In the genomic region with DNA sequence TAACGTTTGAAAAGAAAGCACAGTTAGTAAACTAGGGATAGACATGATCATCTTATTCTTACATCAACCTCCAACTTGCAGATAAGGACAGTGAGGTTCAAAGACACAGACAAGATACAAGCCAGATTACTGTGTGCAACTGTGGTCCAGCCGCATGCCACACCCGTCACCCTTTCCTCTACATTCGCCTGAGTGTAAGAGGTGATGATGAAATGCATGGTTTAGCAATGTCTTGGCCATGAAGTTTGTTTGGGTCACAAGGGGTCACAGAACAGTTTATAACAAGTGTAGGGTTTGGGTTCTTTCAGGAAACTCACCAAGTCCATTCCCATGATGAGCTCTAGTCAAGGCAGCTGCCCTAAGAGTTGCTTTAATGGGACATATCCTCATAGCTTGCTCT, we compare ENCODE assay signal across 20 mouse cellular contexts. TPM values are rescaled to one million over a fixed set of nuclear protein-coding genes. Genes with fewer than 3 reads are reported as not detected.
DNase-seq lines count a peak whose midpoint lies in the region; ATAC-seq and TF ChIP-seq lines count a peak whose summit lies in the region.
"Had no signal": no experiment of that assay in that cellular context is flagged by ENCODE, and none has a peak within 500 bp of the region (broad histone marks: within the 10 kb centered on the region; RNA-seq: fewer than 3 reads in every experiment).

No protein-coding gene starts in this region.

- TF ChIP-seq CTCF in cerebellum, adult 2 months (IDR thresholded peaks at IDR 0.05; ENCODE audit: borderline replicate concordance, insufficient read depth, low read depth, low read length) = no peak

- no peak for ATAC-seq in intestine, embryonic 14.5 days (replicated peaks; ENCODE audit: low FRiP score, low TSS enrichment, low read depth)
- ATAC-seq in intestine, embryonic 15.5 days = no peak
- ATAC-seq in kidney, embryonic 15.5 days (replicated peaks; ENCODE audit: low FRiP score) = no peak
- ATAC-seq: forebrain, embryonic 14.5 days; intestine, embryonic 16.5 days had no signal

- no peaks in the 10 kb centered on the region for H3K36me3 ChIP-seq in intestine, embryonic 14.5 days (ENCODE audit: control insufficient read depth, insufficient read depth, low read length)
- no peaks in the 10 kb centered on the region for H3K36me3 ChIP-seq in intestine, embryonic 15.5 days
- H3K36me3 ChIP-seq in kidney, embryonic 15.5 days = no peaks in the 10 kb centered on the region
- H3K36me3 ChIP-seq: limb, embryonic 10.5 days; liver, embryonic 13.5 days; neural tube, embryonic 15.5 days had no signal

- no peak overlapping the region for H3K27ac ChIP-seq in intestine, embryonic 14.5 days (ENCODE audit: low read depth)
- no peak overlapping the region for H3K27ac ChIP-seq in intestine, embryonic 15.5 days
- H3K27ac ChIP-seq in cerebellum, adult 2 months (ENCODE audit: insufficient read depth, low read length) = no peak overlapping the region
- H3K27ac ChIP-seq in kidney, embryonic 15.5 days = no peak overlapping the region
- H3K27ac ChIP-seq: hindbrain, embryonic 14.5 days; limb, embryonic 10.5 days; liver, embryonic 13.5 days; macrophage; neural tube, embryonic 15.5 days had no signal

- no peak overlapping the region for H3K9ac ChIP-seq in intestine, embryonic 14.5 days (ENCODE audit: low read length)
- no peak overlapping the region for H3K9ac ChIP-seq in intestine, embryonic 15.5 days
- H3K9ac ChIP-seq in kidney, embryonic 15.5 days = no peak overlapping the region
- H3K9ac ChIP-seq: hindbrain, embryonic 14.5 days; liver, embryonic 13.5 days; neural tube, embryonic 15.5 days had no signal

- DNase-seq in intestine, embryonic 14.5 days (ENCODE audit: low spot score) = peak; percentile 36
- peak; percentile 40 for DNase-seq in fat pad, adult 2 months (ENCODE audit: extremely low read depth, low read depth, low spot score)
- peak; percentile 48 for DNase-seq in lung, postnatal 14 days
- peak; percentile 26 to 45 for DNase-seq in monocyte, adult 2 months (ENCODE audit: low read depth in 1 of 2, low spot score in 2 of 2)
- no peak for DNase-seq in cerebellum, adult 2 months
- no peak for DNase-seq in gastrocnemius, adult 8-10 months (ENCODE audit: low spot score in 2 of 2)
- DNase-seq: cerebellum, adult 9-10 months; heart, adult 18-20 months; heart, postnatal 36 days; liver, embryonic 13.5 days; midbrain, embryonic 14.5 days; thymus, adult 2 months had no signal

- H3K9me3 ChIP-seq in intestine, embryonic 14.5 days (ENCODE audit: control insufficient read depth, low read length) = no peaks in the 10 kb centered on the region
- H3K9me3 ChIP-seq in intestine, embryonic 15.5 days = no peaks in the 10 kb centered on the region
- no peaks in the 10 kb centered on the region for H3K9me3 ChIP-seq in kidney, embryonic 15.5 days (replicated peaks)
- H3K9me3 ChIP-seq: limb, embryonic 10.5 days; liver, embryonic 13.5 days; neural tube, embryonic 15.5 days had no signal

- no peak overlapping the region for H3K4me2 ChIP-seq in intestine, embryonic 14.5 days (ENCODE audit: low read length)
- no peak overlapping the region for H3K4me2 ChIP-seq in intestine, embryonic 15.5 days (replicated peaks)
- H3K4me2 ChIP-seq in kidney, embryonic 15.5 days = no peak overlapping the region
- H3K4me2 ChIP-seq: hindbrain, embryonic 14.5 days; liver, embryonic 13.5 days; neural tube, embryonic 15.5 days had no signal

- WGBS in intestine, embryonic 14.5 days = 80% methylated on average over 4 of the region's 4 CpGs
- 83% methylated on average over 4 of the region's 4 CpGs for WGBS in intestine, embryonic 15.5 days
- 87% methylated on average over 4 of the region's 4 CpGs for WGBS in cerebellum, adult 2 months
- 92% methylated on average over 4 of the region's 4 CpGs for WGBS in kidney, embryonic 15.5 days

- H3K4me3 ChIP-seq in intestine, embryonic 14.5 days (ENCODE audit: low read depth, low read length) = no peak overlapping the region
- H3K4me3 ChIP-seq in intestine, embryonic 15.5 days (replicated peaks) = no peak overlapping the region
- H3K4me3 ChIP-seq in cerebellum, adult 2 months (replicated peaks; ENCODE audit: insufficient read depth, low read depth, low read length) = no peak overlapping the region
- no peak overlapping the region for H3K4me3 ChIP-seq in kidney, embryonic 15.5 days (replicated peaks)
- H3K4me3 ChIP-seq: limb, embryonic 10.5 days; liver, embryonic 13.5 days; neural tube, embryonic 15.5 days had no signal

- no peaks in the 10 kb centered on the region for H3K27me3 ChIP-seq in intestine, embryonic 14.5 days (replicated peaks; ENCODE audit: control insufficient read depth, insufficient read depth, low read length)
- H3K27me3 ChIP-seq in intestine, embryonic 15.5 days (replicated peaks) = no peaks in the 10 kb centered on the region
- no peaks in the 10 kb centered on the region for H3K27me3 ChIP-seq in cerebellum, adult 2 months (ENCODE audit: control insufficient read depth, insufficient read depth, low read length)
- H3K27me3 ChIP-seq in kidney, embryonic 15.5 days = no peaks in the 10 kb centered on the region
- H3K27me3 ChIP-seq: neural tube, embryonic 15.5 days had no signal

- no peaks in the 10 kb centered on the region for H3K4me1 ChIP-seq in intestine, embryonic 14.5 days (replicated peaks; ENCODE audit: control insufficient read depth, insufficient read depth, low read length)
- no peaks in the 10 kb centered on the region for H3K4me1 ChIP-seq in intestine, embryonic 15.5 days (replicated peaks)
- no peaks in the 10 kb centered on the region for H3K4me1 ChIP-seq in cerebellum, adult 2 months (ENCODE audit: control insufficient read depth, insufficient read depth, low read length)
- H3K4me1 ChIP-seq in kidney, embryonic 15.5 days = 0 out of 2 replicates have a peak, but pooled peaks cover 3% of the 10 kb centered on the region
- H3K4me1 ChIP-seq: liver, embryonic 13.5 days; neural tube, embryonic 15.5 days had no signal

- TF ChIP-seq POLR2A in cerebellum, adult 2 months (IDR thresholded peaks at IDR 0.05; ENCODE audit: borderline replicate concordance, insufficient read depth, low read length) = no peak

RNA-seq across cellular contexts. Expression of a gene that starts 14.1 kb away (rescaled TPM):
- polyA plus RNA-seq in intestine, embryonic 14.5 days (2014; fragmentation: Nextera tagmentation; extraction: Ambion mirVana) = 11.3 and 13.0 TPM in 2 replicates
- 16.5 and 16.9 TPM in 2 replicates for polyA plus RNA-seq in intestine, embryonic 15.5 days (2015; fragmentation: Nextera tagmentation; extraction: Ambion mirVana)
- polyA plus RNA-seq in cerebellum, adult 2 months (2012; rRNA removed) = 28.5 and 37.8 TPM in 2 replicates
- under 1 TPM; 0.10 to 0.46 (median 0.16) TPM for total RNA-seq in gastrocnemius, adult 8-10 months (2022)
- 60.4 and 63.7 TPM in 2 replicates for polyA plus RNA-seq in kidney, embryonic 15.5 days (2015; fragmentation: Nextera tagmentation; extraction: Ambion mirVana)

RNA-seq across cellular contexts. Expression of a gene that starts 17.4 kb away (rescaled TPM):
- 58.0 and 63.4 TPM in 2 replicates for polyA plus RNA-seq in intestine, embryonic 14.5 days (2014; fragmentation: Nextera tagmentation; extraction: Ambion mirVana)
- polyA plus RNA-seq in intestine, embryonic 15.5 days (2015; fragmentation: Nextera tagmentation; extraction: Ambion mirVana) = 65.5 and 68.2 TPM in 2 replicates
- 111 and 116 TPM in 2 replicates for polyA plus RNA-seq in cerebellum, adult 2 months (2012; rRNA removed)
- 10 to 100 TPM; 34.2 to 41.7 (median 39.4) TPM for total RNA-seq in gastrocnemius, adult 8-10 months (2022)
- polyA plus RNA-seq in kidney, embryonic 15.5 days (2015; fragmentation: Nextera tagmentation; extraction: Ambion mirVana) = 59.2 and 65.6 TPM in 2 replicates

Comparison
In these comparisons a context has a peak if more than half of its experiments do, and no peak if none do; other contexts are left out.
1. DNase-seq: peak in intestine, embryonic 14.5 days (single experiment), fat pad, adult 2 months (single experiment), lung, postnatal 14 days (single experiment) and monocyte, adult 2 months (2 of 2); none in cerebellum, adult 2 months (0 of 2) and gastrocnemius, adult 8-10 months (0 of 2).